Mouse (Mus musculus): ENCODE results near the gene Zscan26. TPM values are rescaled to one million over a fixed set of nuclear protein-coding genes. Genes with fewer than 3 reads are reported as not detected.
"Not testable (repeated sequence)": the region's sequence is repeated elsewhere in the genome, so short reads cannot be mapped to it uniquely, and the experiment has no call there.

Zscan26 gene
- total RNA-seq, 2 experiments from 2014 or later: 20.2 to 21.8 TPM

DNA sequence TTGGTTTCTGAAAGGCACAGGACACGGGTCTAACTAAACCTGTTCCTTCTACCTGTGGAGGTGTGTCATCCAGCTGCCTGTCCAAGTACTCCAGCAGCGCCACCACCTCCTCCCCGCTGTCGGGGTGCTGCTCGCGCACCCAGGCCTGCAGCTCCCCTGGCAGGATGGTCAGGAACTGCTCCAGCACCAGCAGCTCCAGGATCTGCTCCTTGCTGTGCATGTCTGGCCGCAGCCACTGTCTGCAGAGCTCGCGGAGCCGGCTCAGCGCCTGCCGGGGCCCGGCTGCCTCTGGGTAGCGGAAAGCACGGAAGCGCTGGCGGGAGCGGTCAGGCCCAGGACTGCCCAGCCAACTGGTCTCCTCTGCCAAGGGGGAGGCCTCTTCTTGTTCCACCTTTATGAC, 57.5 kb downstream of the Zscan26 start:
- DNase-seq (ENCODE audit: low spot score); intact Hi-C loops (cut with DNase I): not testable (repeated sequence)

DNA sequence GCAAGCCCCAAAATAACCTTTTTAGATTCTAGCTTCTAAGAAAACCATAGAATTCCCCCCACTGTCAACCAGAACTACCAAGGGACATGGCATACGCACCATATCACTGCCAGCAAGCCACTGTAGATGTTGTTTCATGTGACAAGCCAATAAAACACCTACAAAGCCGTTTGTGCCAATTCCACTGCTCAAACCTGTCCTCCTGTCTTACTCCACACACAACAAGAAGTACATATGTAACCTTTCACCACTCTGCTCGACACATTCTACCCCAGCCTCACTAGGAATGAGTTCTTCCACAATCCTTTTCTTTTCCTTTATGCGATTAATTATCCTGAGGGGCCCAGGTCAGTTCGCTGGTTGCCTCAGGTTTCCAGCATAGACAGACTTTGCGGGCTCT, 57.9 kb downstream of the Zscan26 start:
- no peak for DNase-seq (ENCODE audit: low spot score)
- intact Hi-C loops (cut with DNase I): no loop called here

DNA sequence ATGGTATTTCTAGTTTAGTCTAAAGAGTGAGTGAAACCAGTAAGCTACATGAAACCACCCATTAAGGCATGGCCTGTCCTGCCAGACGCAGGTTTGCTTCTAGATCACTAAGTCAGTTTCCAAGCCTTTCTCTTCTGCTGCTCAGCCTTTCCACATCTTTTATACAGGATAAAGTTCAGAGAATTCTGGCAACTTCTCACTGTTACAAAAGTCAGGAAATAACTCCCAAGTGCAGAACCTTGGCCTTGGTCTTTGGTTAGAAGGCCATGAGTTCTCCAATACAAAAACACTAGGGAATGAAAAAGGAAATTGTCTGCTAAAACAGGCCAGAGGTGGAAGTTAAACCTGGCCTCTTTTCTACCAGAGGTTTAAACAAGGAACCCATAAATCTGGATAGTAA, 58.3 kb downstream of the Zscan26 start:
- intact Hi-C loops (cut with DNase I): no loop called here
- no peak for DNase-seq (ENCODE audit: low spot score)

Small RNAs within 50 kb of the gene (microRNA-seq; reads per million reads assigned to microRNA genes)
- gene Mir1896 (not detected), gene Mir6942 (0.83 reads per million)

Other genes starting within 250 kb of the Zscan26 start
- gene Gpx5, start 161.0 kb downstream of the Zscan26 start, total RNA-seq (2021): not detected
- not detected for gene Gpx6, start 141.6 kb downstream of the Zscan26 start, total RNA-seq (2021)
- not detected for gene Olfr1367, start 106.8 kb downstream of the Zscan26 start, total RNA-seq (2021)
- gene Zscan12, start 90.9 kb downstream of the Zscan26 start, total RNA-seq (2021): 1 to 10 TPM; 5.0 to 5.4 TPM
- gene Zkscan3, start 51.0 kb downstream of the Zscan26 start, total RNA-seq (2021): 10 to 100 TPM; 28.3 to 30.6 TPM
- gene Pgbd1, start 12.7 kb downstream of the Zscan26 start, total RNA-seq (2021): under 1 TPM; 0.39 to 0.44 TPM
- under 1 TPM; 0.39 to 0.75 TPM for gene Nkapl, start 14.8 kb upstream of the Zscan26 start, total RNA-seq (2021)
- 1 to 10 TPM; 1.3 to 1.6 TPM for gene Zkscan4, start 25.2 kb upstream of the Zscan26 start, total RNA-seq (2021)
- not detected for gene Gm10065, start 25.7 kb upstream of the Zscan26 start, total RNA-seq (2021)
- 10 to 100 TPM; 26.8 TPM for gene AK157302, start 41.5 kb upstream of the Zscan26 start, total RNA-seq (2021)
- gene Gm11273, start 47.7 kb upstream of the Zscan26 start, total RNA-seq (2021): 100 to 1,000 TPM; 251 to 252 TPM
- 10 to 100 TPM; 10.5 to 11.1 TPM for gene Zkscan8, start 77.4 kb upstream of the Zscan26 start, total RNA-seq (2021)
- not detected for gene Olfr1366, start 89.1 kb upstream of the Zscan26 start, total RNA-seq (2021)
- not detected for gene Olfr1535, start 106.2 kb upstream of the Zscan26 start, total RNA-seq (2021)
- gene Olfr1364, start 128.0 kb upstream of the Zscan26 start, total RNA-seq (2021): not detected
- gene Olfr1362, start 160.3 kb upstream of the Zscan26 start, total RNA-seq (2021): not detected
- not detected for gene Olfr11, start 188.8 kb upstream of the Zscan26 start, total RNA-seq (2021)
- not detected for gene Olfr1361, start 209.7 kb upstream of the Zscan26 start, total RNA-seq (2021)
- not detected for gene Olfr1360, start 223.7 kb upstream of the Zscan26 start, total RNA-seq (2021)
- gene Olfr1359, start 244.4 kb upstream of the Zscan26 start, total RNA-seq (2021): not detected